Mouse (Mus musculus) bone marrow, adult 2 months (tissue): Measurements from ENCODE around the gene Adsl.

Source experiments
- CTCF ChIP-seq: fragments of 200-500 bp; IDR thresholded peaks from 2 replicates; pipeline ENCODE4 v1.5.1; 2011; ENCODE audit warnings: low read length, control low read depth; ENCODE audit not compliant: control insufficient read depth, insufficient read depth
- POLR2A ChIP-seq: fragments of 200-500 bp; IDR thresholded peaks from 2 replicates; pipeline ENCODE4 v1.6.1; 2011; ENCODE audit warnings: low read depth, mild to moderate bottlenecking, control low read depth, low read length, borderline replicate concordance; ENCODE audit not compliant: control insufficient read depth

DNA sequence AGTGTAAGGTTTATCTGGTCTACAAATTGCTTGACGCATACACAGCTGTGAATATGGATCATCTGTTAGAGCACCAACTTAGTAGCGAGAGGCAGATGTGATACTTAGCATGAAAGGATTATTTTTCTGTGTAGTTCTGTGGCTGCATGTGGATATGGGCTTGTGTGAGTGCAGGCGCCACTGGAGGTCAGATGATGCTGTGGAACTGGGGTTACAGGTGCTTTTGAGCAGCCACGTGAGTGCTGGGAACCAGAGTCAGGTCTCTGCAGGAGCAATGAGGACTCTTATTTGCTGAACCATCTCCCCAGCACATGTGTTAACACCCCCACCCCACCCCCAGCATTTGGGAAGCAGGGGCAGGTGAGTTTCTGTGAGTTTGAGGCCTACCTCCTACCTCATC lies 1.1 kb downstream of the Adsl start:
- TF ChIP-seq CTCF, result no peak
- no peak for TF ChIP-seq POLR2A
